Mouse (Mus musculus) heart, embryonic 14.5 days (tissue): ENCODE measurements at regions not wholly inside any gene's neighbourhood (a gene's known extent, or its start where the extent isn't known, plus 50 kb on each side); places are given as distances from the start of the nearest gene placed in this dataset.

ENCODE experiments used
- ATAC-seq: fragments of 200-750 bp; cut with Nextera tagmentation; 2 replicates; pipeline ENCODE4 v1.8.0; 2017; ENCODE audit warnings: low read depth, moderate TSS enrichment; ENCODE audit not compliant: insufficient number of reproducible peaks, insufficient read depth, low FRiP score
- H3K27ac ChIP-seq, 2 experiments: fragments of 200-500 bp in 1 of 2; fragments of 300-500 bp in 1 of 2; sonication (generic) in 1 of 2; replicated peaks in 1 of 2; 2 replicates each; pipeline ENCODE4 v1.5.1; 2012 to 2014; ENCODE audit warnings: low read depth in 2 of 2, low read length in 2 of 2, control low read depth in 1 of 2, mild to moderate bottlenecking in 1 of 2, mixed read lengths in 1 of 2; ENCODE audit not compliant: control insufficient read depth in 1 of 2, insufficient read depth in 1 of 2
- H3K27me3 ChIP-seq: fragments of 300-500 bp; sonication (generic); 2 replicates; pipeline ENCODE4 v1.6.1; 2014; ENCODE audit warnings: mild to moderate bottlenecking, low read length, control low read depth; ENCODE audit not compliant: control insufficient read depth, insufficient read depth
- H3K36me3 ChIP-seq: fragments of 300-500 bp; sonication (generic); 2 replicates; pipeline ENCODE4 v1.6.1; 2014; ENCODE audit warnings: mild to moderate bottlenecking, control low read depth, low read length, mixed read lengths; ENCODE audit not compliant: control insufficient read depth, insufficient read depth
- H3K4me1 ChIP-seq, 2 experiments: fragments of 200-500 bp in 1 of 2; fragments of 300-500 bp in 1 of 2; sonication (generic) in 1 of 2; 2 replicates each; pipeline ENCODE4 v1.6.1; 2012 to 2014; ENCODE audit warnings: low read length in 2 of 2, control low read depth in 1 of 2, mixed read lengths in 1 of 2; ENCODE audit not compliant: control insufficient read depth in 2 of 2, insufficient read depth in 2 of 2
- H3K4me2 ChIP-seq: fragments of 300-500 bp; sonication (generic); 2 replicates; pipeline ENCODE4 v1.6.1; 2014; ENCODE audit warnings: mild to moderate bottlenecking, low read length
- H3K4me3 ChIP-seq, 2 experiments: fragments of 200-500 bp in 1 of 2; fragments of 300-500 bp in 1 of 2; sonication (generic) in 1 of 2; 2 replicates each; pipeline ENCODE4 v1.5.1; 2012 to 2014; ENCODE audit warnings: low read length in 2 of 2, mild to moderate bottlenecking in 2 of 2, control low read depth in 1 of 2, low read depth in 1 of 2, moderate library complexity in 1 of 2; ENCODE audit not compliant: control insufficient read depth in 1 of 2, insufficient read depth in 1 of 2
- H3K9ac ChIP-seq: fragments of 300-500 bp; sonication (generic); 2 replicates; pipeline ENCODE4 v1.6.1; 2014; ENCODE audit warnings: mild to moderate bottlenecking, low read length
- H3K9me3 ChIP-seq: fragments of 300-500 bp; sonication (generic); 2 replicates; pipeline ENCODE4 v1.6.1; 2016; ENCODE audit warnings: low read length, control low read depth; ENCODE audit not compliant: control insufficient read depth
- WGBS: fragments of 180-500 bp; shearing (Covaris S2); extraction: QIAGEN DNeasy Blood & Tissue Kit; methylation state at CpG from one replicate; pipeline ENCODE4 v1.1.7; 2014; 5-methylcytosine and 5-hydroxymethylcytosine counted together

DNA sequence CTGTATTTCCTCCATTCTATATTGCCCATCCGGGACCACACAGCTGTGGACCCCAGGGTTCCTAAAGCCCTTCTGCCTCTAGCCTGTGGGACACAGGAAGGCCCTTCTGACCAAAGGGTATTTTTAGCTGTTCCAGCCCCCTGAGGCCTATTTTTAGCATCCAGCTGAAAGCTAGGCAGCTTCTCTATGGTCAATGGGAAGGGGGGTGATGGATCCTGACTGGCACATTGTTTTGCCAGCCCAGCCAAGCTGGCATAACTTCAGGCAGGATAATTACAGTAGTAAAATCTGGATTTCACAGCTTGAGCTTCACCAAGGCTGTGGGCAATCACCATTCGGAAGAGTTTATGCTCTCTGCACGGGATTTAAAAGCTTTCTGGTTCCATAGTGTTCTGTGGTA is 153.9 kb upstream of the Kcnd3 start:
- 68% methylated on average over 3 of the region's 3 CpGs for WGBS
- no peak for ATAC-seq
- Histone ChIP-seq H3K27me3 (no peaks in the 10 kb centered on the region), H3K9me3 (no peaks in the 10 kb centered on the region), H3K4me3 (no peak overlapping the region), H3K27ac (0 out of 4 replicates have a peak overlapping the region, but pooled peaks of 1 of the 2 experiments have one; percentile 28), H3K4me2 (no peak overlapping the region), H3K36me3 (no peaks in the 10 kb centered on the region), H3K9ac (no peak overlapping the region), H3K4me1 (peaks cover 6 to 9% of the 10 kb centered on the region in 2 experiments)

DNA sequence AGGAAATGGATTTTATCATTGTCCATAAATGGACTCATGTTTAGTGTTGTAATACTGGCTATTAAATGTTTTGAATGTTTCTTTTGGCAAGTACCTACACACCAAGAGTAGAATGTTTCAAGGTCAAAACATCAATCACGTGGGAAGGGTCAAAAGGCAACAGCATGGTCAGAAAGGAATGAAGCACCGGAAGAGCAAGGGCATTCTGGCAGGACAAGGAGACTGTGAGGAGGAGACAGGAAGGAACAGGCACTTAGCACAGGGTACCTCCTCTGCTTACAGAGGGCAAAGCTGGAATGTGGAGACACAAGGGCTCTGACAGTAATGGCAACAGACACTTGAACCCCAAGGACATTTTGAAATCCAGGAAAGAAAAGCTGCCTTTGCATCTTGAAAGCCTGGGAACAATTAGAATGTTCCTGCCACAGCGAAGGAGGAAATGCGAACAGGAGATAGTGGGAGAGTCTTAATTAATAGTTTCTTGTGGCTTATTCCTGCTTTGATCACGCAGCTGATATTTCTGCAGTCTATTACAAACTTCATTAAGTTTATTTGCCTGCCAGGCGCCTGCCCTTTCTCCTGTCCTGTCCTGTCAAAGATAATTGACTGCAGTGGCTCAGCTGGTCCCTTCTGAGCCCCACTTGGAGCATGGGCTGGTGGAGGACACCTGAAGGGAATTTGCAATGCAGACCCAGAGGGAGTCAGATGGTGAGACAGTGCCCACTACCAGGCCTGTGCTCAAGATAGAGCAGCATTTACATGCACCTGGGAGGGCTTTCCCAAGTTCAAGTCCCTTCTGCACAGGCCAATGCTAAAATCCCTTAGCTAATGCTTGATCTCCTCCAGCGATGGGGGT is 151.2 kb upstream of the Kcnd3 start:
- Histone ChIP-seq H3K4me3 (no peak overlapping the region), H3K36me3 (no peaks in the 10 kb centered on the region), H3K27ac (no peak overlapping the region), H3K9me3 (no peaks in the 10 kb centered on the region), H3K4me2 (no peak overlapping the region), H3K9ac (no peak overlapping the region), H3K4me1 (peaks cover 6 to 9% of the 10 kb centered on the region in 2 experiments), H3K27me3 (no peaks in the 10 kb centered on the region)
- WGBS = 52% methylated on average over 7 of the region's 7 CpGs
- ATAC-seq = no peak

DNA sequence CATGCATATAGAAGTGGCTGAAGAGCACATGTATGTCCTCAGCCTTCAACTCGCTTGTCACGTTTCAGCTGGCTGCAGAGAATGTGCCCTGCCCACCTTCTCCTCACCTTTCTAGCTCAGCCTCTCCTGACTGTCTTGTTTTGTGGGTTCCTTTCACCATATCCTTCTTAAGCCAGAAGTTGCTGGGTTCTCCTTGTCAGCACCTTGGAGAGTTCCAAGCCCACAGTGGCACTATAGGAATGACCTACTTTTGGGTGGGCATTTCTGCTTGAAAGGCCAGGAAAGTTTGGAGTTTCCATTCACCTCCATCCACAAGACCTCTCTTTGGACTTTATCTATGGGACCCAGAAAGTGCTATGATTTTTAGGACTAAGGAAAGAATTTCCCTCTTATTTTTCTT is 144.5 kb upstream of the Kcnd3 start:
- 53% methylated on average over 2 of the region's 2 CpGs for WGBS
- Histone ChIP-seq H3K4me1 (no peaks in the 10 kb centered on the region), H3K9me3 (no peaks in the 10 kb centered on the region), H3K4me2 (no peak overlapping the region), H3K9ac (no peak overlapping the region), H3K27ac (no peak overlapping the region), H3K4me3 (no peak overlapping the region), H3K27me3 (no peaks in the 10 kb centered on the region), H3K36me3 (no peaks in the 10 kb centered on the region)
- no peak for ATAC-seq

DNA sequence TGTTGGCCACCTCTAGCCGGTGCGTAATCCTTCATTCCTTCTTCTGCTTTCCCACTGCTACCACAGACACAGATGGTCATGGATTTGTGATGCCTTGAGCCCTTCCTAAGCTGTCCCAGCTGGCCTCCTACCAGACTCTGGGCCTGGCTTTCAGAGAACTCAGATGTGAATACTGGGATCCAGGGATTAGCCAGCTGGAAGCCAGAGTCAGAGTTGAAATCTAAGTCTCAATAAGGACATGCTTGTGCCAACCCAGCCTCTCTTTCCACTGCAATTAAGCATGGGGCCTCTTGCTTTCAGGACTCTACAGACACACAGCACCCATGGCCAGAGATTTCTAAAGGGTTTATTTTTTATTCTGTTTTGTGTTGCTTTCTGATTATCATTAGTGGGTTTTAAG is 143.1 kb upstream of the Kcnd3 start:
- Histone ChIP-seq H3K27ac (no peak overlapping the region), H3K4me3 (no peak overlapping the region), H3K27me3 (no peaks in the 10 kb centered on the region), H3K36me3 (no peaks in the 10 kb centered on the region), H3K4me1 (no peaks in the 10 kb centered on the region), H3K9me3 (no peaks in the 10 kb centered on the region), H3K4me2 (no peak overlapping the region), H3K9ac (no peak overlapping the region)
- ATAC-seq = no peak
- WGBS = 91% methylated on average over 2 of the region's 2 CpGs

DNA sequence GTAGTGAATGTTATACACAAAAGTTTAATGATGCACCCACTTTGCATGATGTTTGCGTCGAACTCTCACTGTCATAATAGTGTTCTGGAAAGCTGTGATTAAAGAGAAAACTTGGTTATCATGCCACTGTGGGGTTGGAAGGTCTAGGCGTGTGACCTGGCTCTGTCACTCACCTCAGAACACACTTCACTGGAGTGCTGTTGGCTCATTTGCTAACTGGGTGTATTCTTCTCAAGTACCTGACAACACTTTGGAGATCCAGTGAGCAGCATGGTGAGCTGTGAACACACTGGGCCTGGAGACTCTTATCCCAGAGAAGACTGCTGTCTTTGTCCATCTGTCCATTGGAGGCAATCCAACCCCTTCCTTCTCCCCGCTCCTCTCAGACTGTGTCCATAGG is 98.9 kb upstream of the Kcnd3 start:
- Histone ChIP-seq H3K27me3 (no peaks in the 10 kb centered on the region), H3K4me1 (no peaks in the 10 kb centered on the region), H3K4me3 (no peak overlapping the region), H3K9ac (no peak overlapping the region), H3K27ac (no peak overlapping the region), H3K9me3 (no peaks in the 10 kb centered on the region), H3K4me2 (no peak overlapping the region), H3K36me3 (no peaks in the 10 kb centered on the region)
- no peak for ATAC-seq
- 70% methylated on average over 4 of the region's 4 CpGs for WGBS

DNA sequence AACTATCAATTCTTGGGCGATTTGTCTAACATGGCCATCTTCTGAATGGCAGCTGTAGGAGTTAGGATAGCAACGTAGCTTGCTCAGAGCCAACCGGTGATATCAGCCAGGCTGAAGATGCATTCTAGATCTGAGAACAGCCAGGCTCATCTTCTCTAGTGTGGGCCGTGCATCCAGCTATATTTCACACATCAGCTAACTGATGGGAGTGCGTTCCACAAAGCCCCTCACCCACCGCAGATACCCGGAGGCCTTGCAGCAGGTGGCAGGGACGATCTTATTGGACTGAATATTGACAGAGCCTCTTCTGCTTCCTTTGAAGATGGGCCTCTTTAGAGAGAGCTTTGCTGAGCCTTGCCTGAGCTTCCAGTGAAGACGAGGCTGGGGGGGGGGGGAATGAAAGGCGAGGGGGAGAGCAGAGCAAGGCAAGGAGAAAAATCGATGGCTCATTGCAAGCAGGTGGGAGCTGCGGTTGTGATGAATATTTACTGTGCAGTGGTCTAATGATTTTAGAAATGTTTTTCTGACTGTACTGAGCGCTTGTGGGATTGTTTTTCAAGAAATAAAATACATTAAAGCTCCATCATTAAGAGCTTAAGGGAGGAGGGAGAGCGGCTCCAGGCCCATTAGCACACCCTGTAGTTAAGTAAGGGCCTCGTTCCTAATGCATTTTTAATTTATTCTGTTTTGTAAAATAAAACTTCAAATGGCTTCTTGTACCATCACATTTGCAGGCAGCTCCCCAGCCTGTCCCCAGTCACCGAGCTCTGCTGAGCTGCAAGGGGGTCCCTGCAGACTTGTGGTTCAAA is 97.8 kb upstream of the Kcnd3 start:
- Histone ChIP-seq H3K9me3 (no peaks in the 10 kb centered on the region), H3K27ac (no peak overlapping the region), H3K4me1 (no peaks in the 10 kb centered on the region), H3K4me3 (no peak overlapping the region), H3K9ac (no peak overlapping the region), H3K36me3 (no peaks in the 10 kb centered on the region), H3K4me2 (no peak overlapping the region), H3K27me3 (no peaks in the 10 kb centered on the region)
- WGBS = 80% methylated on average over 15 of the region's 16 CpGs
- no peak for ATAC-seq

DNA sequence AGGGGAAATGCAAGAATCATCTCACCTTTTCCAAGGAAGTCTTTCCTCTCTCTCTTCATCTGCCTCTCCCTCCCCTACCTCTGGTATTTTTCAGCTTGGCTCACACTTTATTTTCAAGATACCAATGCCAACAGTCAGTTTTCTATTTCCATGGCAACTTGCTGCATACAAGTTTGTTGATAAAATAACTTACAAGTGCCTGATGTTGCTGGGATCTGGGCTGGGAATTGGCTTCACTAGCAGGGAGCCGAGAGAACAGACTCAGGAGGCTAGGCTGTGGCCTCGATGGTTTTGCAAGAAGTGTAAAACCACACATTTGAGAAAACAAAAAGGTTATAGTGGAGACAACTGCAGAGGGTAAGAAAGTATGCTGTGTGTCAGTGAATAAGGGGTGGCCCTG is 94.6 kb upstream of the Kcnd3 start:
- no peak overlapping the region for H3K27ac ChIP-seq
- H3K27me3 ChIP-seq = no peaks in the 10 kb centered on the region
- H3K4me1 ChIP-seq = no peaks in the 10 kb centered on the region
- H3K9ac ChIP-seq = no peak overlapping the region
- no peak for ATAC-seq
- 53% methylated on average over 2 of the region's 2 CpGs for WGBS
- H3K4me3 ChIP-seq = no peak overlapping the region
- H3K9me3 ChIP-seq = no peaks in the 10 kb centered on the region
- H3K4me2 ChIP-seq = no peak overlapping the region
- H3K36me3 ChIP-seq = no peaks in the 10 kb centered on the region
